Mouse (Mus musculus): Measurements from ENCODE around the gene Csta1. TPM values are rescaled to one million over a fixed set of nuclear protein-coding genes. Genes with fewer than 3 reads are reported as not detected.

Csta1 gene
- polyA plus RNA-seq, 1 experiment, result not detected

- H3K4me3 ChIP-seq (ENCODE audit: insufficient read depth, low read length), result no peak overlapping the region
- H3K4me1 ChIP-seq (ENCODE audit: control insufficient read depth, insufficient read depth, low read length), result no peaks in the 10 kb centered on the region
- H3K27ac ChIP-seq (ENCODE audit: insufficient read depth, low read length), result no peak overlapping the region
- TF ChIP-seq POLR2A (IDR thresholded peaks at IDR 0.05; ENCODE audit: low read depth, low read length) (no peak), CTCF (IDR thresholded peaks at IDR 0.05; ENCODE audit: borderline replicate concordance, insufficient read depth, low read length) (no peak)
Measured at GRCm38 (mm10) chr16:36094079-36094478, 37.0 kb downstream of the Csta1 start.

GRCm38 (mm10) chr16:36090785-36091509 lies 40.1 kb downstream of the Csta1 start:
- no peak for TF ChIP-seq CTCF (IDR thresholded peaks at IDR 0.05; ENCODE audit: borderline replicate concordance, insufficient read depth, low read length)
- TF ChIP-seq POLR2A (IDR thresholded peaks at IDR 0.05; ENCODE audit: low read depth, low read length), result no peak
- H3K4me1 ChIP-seq (ENCODE audit: control insufficient read depth, insufficient read depth, low read length), result no peaks in the 10 kb centered on the region
- no peak overlapping the region for H3K4me3 ChIP-seq (ENCODE audit: insufficient read depth, low read length)

GRCm38 (mm10) chr16:36089850-36090616 lies 41.0 kb downstream of the Csta1 start:
- no peaks in the 10 kb centered on the region for H3K4me1 ChIP-seq (ENCODE audit: control insufficient read depth, insufficient read depth, low read length)
- H3K27ac ChIP-seq (ENCODE audit: insufficient read depth, low read length), result no peak overlapping the region
- H3K4me3 ChIP-seq (ENCODE audit: insufficient read depth, low read length), result no peak overlapping the region
- no peak for TF ChIP-seq CTCF (IDR thresholded peaks at IDR 0.05; ENCODE audit: borderline replicate concordance, insufficient read depth, low read length)
- no peak for TF ChIP-seq POLR2A (IDR thresholded peaks at IDR 0.05; ENCODE audit: low read depth, low read length)

More at GRCm38 (mm10) chr16:36090785-36091509, 40.1 kb downstream of the Csta1 start:
- H3K27ac ChIP-seq (ENCODE audit: insufficient read depth, low read length), result no peak overlapping the region

DNA sequence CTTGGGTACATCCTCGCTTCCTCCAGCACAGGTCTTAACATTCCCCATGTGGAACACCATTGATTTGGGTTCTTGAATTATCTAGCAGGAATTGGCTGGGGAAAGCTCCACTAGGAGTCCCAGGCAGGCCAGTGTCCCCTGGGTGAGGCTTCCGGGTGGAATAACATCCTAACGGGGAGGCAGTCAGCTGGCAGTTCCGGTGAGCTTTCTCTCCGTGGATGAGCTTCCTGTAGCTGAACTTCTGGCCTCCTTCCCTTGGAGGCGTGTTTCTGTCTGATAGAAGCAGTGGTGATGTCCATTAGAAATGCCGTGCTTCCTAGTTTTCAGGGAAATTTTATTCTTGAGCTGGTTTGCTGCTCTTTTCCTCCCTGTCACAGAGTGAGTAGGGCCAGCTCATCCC lies 42.0 kb downstream of the Csta1 start:
- no peak for TF ChIP-seq POLR2A (IDR thresholded peaks at IDR 0.05; ENCODE audit: low read depth, low read length)
- no peak for TF ChIP-seq CTCF (IDR thresholded peaks at IDR 0.05; ENCODE audit: borderline replicate concordance, insufficient read depth, low read length)
- Histone ChIP-seq H3K4me1 (ENCODE audit: control insufficient read depth, insufficient read depth, low read length) (no peaks in the 10 kb centered on the region), H3K4me3 (ENCODE audit: insufficient read depth, low read length) (no peak overlapping the region), H3K27ac (ENCODE audit: insufficient read depth, low read length) (no peak overlapping the region)

DNA sequence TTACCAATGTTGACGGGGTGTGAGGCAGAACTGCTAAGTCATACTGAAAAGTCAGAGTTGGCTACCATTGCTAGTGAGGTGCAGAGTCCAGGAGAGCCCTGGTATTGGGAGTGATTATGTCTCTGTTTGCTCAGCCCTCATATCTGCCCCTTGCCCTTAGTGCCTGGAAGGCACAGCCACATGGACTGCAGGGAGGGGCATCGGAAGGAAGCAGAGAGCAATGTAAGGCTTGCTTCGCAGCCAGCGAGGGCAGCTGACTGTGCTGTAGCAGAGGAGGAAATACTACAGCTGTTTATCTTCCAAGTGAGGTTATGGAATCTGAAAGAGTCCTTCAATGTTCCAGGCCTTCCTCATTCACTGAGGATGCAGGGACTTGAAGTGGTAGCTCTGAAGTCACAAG lies 43.2 kb downstream of the Csta1 start:
- Histone ChIP-seq H3K4me3 (ENCODE audit: insufficient read depth, low read length) (no peak overlapping the region), H3K27ac (ENCODE audit: insufficient read depth, low read length) (no peak overlapping the region), H3K4me1 (ENCODE audit: control insufficient read depth, insufficient read depth, low read length) (no peaks in the 10 kb centered on the region)
- no peak for TF ChIP-seq POLR2A (IDR thresholded peaks at IDR 0.05; ENCODE audit: low read depth, low read length)
- no peak for TF ChIP-seq CTCF (IDR thresholded peaks at IDR 0.05; ENCODE audit: borderline replicate concordance, insufficient read depth, low read length)

DNA sequence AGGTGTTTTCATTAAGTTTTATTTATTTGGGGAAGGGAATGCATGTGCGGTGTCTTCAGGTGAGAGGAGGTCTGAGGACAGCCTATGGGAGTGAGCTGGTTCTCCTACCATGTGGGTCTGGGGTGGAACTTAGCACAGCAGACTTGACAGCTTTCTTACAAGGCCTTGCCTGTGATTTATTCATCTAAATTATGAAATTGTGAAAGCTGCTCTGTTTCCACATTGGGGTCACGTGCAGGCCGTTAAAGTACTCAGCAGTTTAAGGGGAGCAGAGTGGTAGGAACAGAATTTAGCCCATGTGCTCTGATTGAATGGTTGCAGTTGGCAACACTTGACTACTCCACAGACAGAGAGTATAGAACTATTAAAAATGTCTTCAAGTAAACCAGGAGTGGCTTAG lies 51.1 kb downstream of the Csta1 start:
- TF ChIP-seq POLR2A (IDR thresholded peaks at IDR 0.05; ENCODE audit: low read depth, low read length) (no peak), CTCF (IDR thresholded peaks at IDR 0.05; ENCODE audit: borderline replicate concordance, insufficient read depth, low read length) (no peak)
- Histone ChIP-seq H3K4me3 (ENCODE audit: insufficient read depth, low read length) (no peak overlapping the region), H3K4me1 (ENCODE audit: control insufficient read depth, insufficient read depth, low read length) (no peaks in the 10 kb centered on the region), H3K27ac (ENCODE audit: insufficient read depth, low read length) (no peak overlapping the region)

- TF ChIP-seq POLR2A (IDR thresholded peaks at IDR 0.05; ENCODE audit: low read depth, low read length) (no peak), CTCF (IDR thresholded peaks at IDR 0.05; ENCODE audit: borderline replicate concordance, insufficient read depth, low read length) (no peak)
- Histone ChIP-seq H3K4me1 (ENCODE audit: control insufficient read depth, insufficient read depth, low read length) (no peaks in the 10 kb centered on the region), H3K4me3 (ENCODE audit: insufficient read depth, low read length) (no peak overlapping the region), H3K27ac (ENCODE audit: insufficient read depth, low read length) (no peak overlapping the region)
Measured at GRCm38 (mm10) chr16:36074772-36075171, 56.3 kb downstream of the Csta1 start.

DNA sequence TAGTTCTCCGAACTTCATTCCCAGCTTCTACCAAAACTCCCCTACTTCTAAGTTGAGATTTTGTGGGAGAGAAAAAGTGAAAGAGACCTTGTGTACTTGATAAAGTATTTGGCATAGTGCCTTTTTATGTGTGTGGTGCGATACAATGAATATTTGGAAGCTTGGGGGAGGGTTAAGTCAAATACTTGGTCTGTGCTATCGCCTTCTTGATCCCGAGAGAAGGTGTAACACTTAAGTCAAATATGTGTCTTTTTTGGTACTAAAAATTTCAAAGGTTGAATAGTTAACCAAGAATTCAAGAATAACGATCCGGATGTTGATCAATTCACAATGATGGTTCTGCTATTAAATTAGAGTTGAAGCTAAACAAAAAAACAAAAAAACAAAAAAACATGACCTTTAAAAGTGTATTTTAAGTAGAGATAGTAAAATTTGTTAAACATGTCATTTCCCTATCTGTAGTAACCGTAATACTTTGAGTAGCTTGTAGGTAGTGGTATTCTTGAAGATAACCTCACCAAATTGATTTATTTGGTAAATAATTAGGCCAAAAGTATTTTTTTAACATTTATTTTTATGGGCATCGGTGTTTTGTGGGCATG lies 58.5 kb downstream of the Csta1 start:
- Histone ChIP-seq H3K27ac (ENCODE audit: insufficient read depth, low read length) (peak overlapping the region; percentile 100), H3K4me1 (ENCODE audit: control insufficient read depth, insufficient read depth, low read length) (0 out of 2 replicates have a peak, but pooled peaks cover 5% of the 10 kb centered on the region), H3K4me3 (ENCODE audit: insufficient read depth, low read length) (peak overlapping the region; percentile 82)
- no peak for TF ChIP-seq CTCF (IDR thresholded peaks at IDR 0.05; ENCODE audit: borderline replicate concordance, insufficient read depth, low read length)
- TF ChIP-seq POLR2A (IDR thresholded peaks at IDR 0.05; ENCODE audit: low read depth, low read length), result no peak

GRCm38 (mm10) chr16:36071450-36072379 lies 59.3 kb downstream of the Csta1 start, which contains the start of the genes Fam162a and Ccdc58:
Fam162a (minus strand) TSS chr16:36071594.
Ccdc58 (plus strand) TSS chr16:36071685.
- peak within 1 kb of the TSS; percentile 97 for H3K4me3 ChIP-seq (ENCODE audit: insufficient read depth, low read length)
- TF ChIP-seq POLR2A (IDR thresholded peaks at IDR 0.05; ENCODE audit: low read depth, low read length) (peak; percentile 98), CTCF (IDR thresholded peaks at IDR 0.05; ENCODE audit: borderline replicate concordance, insufficient read depth, low read length) (no peak)
- H3K4me1 ChIP-seq (ENCODE audit: control insufficient read depth, insufficient read depth, low read length), result 0 out of 2 replicates have a peak, but pooled peaks cover 5% of the 10 kb centered on the region
- peak within 1 kb of the TSS; percentile 100 for H3K27ac ChIP-seq (ENCODE audit: insufficient read depth, low read length)

Data from embryonic fibroblast, embryonic 13.5 days (primary cell).